Mouse (Mus musculus) stomach, embryonic 14.5 days (tissue): ENCODE measurements around the gene Stox2. TPM values are rescaled to one million over a fixed set of nuclear protein-coding genes. Genes with fewer than 3 reads are reported as not detected.
A peak's percentile ranks its signal among the peaks of the same experiment; 100 is the strongest.

Experiments used
- ATAC-seq: fragments of 200-750 bp; cut with Nextera tagmentation; 2 replicates; pipeline ENCODE4 v1.8.0; 2017; ENCODE audit warnings: low read depth, moderate TSS enrichment; ENCODE audit not compliant: insufficient number of reproducible peaks, insufficient read depth, low FRiP score
- H3K27ac ChIP-seq: fragments of 300-500 bp; sonication (generic); 2 replicates; pipeline ENCODE4 v1.5.1; 2014; ENCODE audit warnings: mild to moderate bottlenecking, low read length, moderate library complexity, mixed read lengths
- H3K27me3 ChIP-seq: fragments of 300-500 bp; sonication (generic); 2 replicates; pipeline ENCODE4 v1.6.1; 2014; ENCODE audit warnings: low read length, control low read depth, mixed read lengths; ENCODE audit not compliant: control insufficient read depth, insufficient read depth
- H3K36me3 ChIP-seq: fragments of 300-500 bp; sonication (generic); 2 replicates; pipeline ENCODE4 v1.6.1; 2014; ENCODE audit warnings: mild to moderate bottlenecking, control low read depth, low read length, moderate library complexity, mixed read lengths; ENCODE audit not compliant: control insufficient read depth, insufficient read depth
- H3K4me1 ChIP-seq: fragments of 300-500 bp; sonication (generic); 2 replicates; pipeline ENCODE4 v1.6.1; 2014; ENCODE audit warnings: low read length, control low read depth, mixed read lengths; ENCODE audit not compliant: control insufficient read depth, insufficient read depth
- H3K4me2 ChIP-seq: fragments of 300-500 bp; sonication (generic); replicated peaks from 2 replicates; pipeline ENCODE4 v1.6.1; 2014; ENCODE audit warnings: low read depth, low read length, control low read depth
- H3K4me3 ChIP-seq: fragments of 300-500 bp; sonication (generic); 2 replicates; pipeline ENCODE4 v1.5.1; 2014; ENCODE audit warnings: low read depth, low read length, control low read depth
- H3K9ac ChIP-seq: fragments of 300-500 bp; sonication (generic); replicated peaks from 2 replicates; pipeline ENCODE4 v1.6.1; 2014; ENCODE audit warnings: low read depth, mild to moderate bottlenecking, control low read depth, low read length, moderate library complexity, mixed read lengths
- H3K9me3 ChIP-seq: fragments of 300-500 bp; sonication (generic); 2 replicates; pipeline ENCODE4 v1.6.1; 2016; ENCODE audit warnings: low read depth, low read length, control low read depth; ENCODE audit not compliant: control insufficient read depth
- WGBS: fragments of 180-500 bp; shearing (Covaris S2); extraction: QIAGEN DNeasy Blood & Tissue Kit; methylation state at CpG from one replicate; pipeline ENCODE4 v1.1.7; 2014; 5-methylcytosine and 5-hydroxymethylcytosine counted together
- polyA plus RNA-seq: library from polyadenylated mRNA; unstranded; fragments of >200 nt; fragmentation: Nextera tagmentation; extraction: Ambion mirVana; gene quantifications from 2 replicates; pipeline ENCODE4 v1.2.1, GENCODE M21; 2014

The Stox2 gene
- polyA plus RNA-seq, 1 experiment from 2014 or later, result 20.5 TPM

- H3K4me1 ChIP-seq, result peaks cover 5% of the 10 kb centered on the region
- peak overlapping the region; percentile 58 for H3K9ac ChIP-seq
- H3K36me3 ChIP-seq, result no peaks in the 10 kb centered on the region
- no peaks in the 10 kb centered on the region for H3K9me3 ChIP-seq
- peak overlapping the region; percentile 85 for H3K27ac ChIP-seq
- 0 out of 2 replicates have a peak, but pooled peaks cover 14% of the 10 kb centered on the region for H3K27me3 ChIP-seq
- WGBS, result under 1% methylated on average over 41 of the region's 46 CpGs
- peak; percentile 73 for ATAC-seq
- peak overlapping the region; percentile 66 for H3K4me3 ChIP-seq
- peak overlapping the region; percentile 93 for H3K4me2 ChIP-seq
Measured at GRCm38 (mm10) chr8:47413524-47414257, 32.5 kb downstream of the Stox2 start.

GRCm38 (mm10) chr8:47412696-47413523 is 33.3 kb downstream of the Stox2 start:
- ATAC-seq, result peak; percentile 60
- 0 out of 2 replicates have a peak, but pooled peaks cover 14% of the 10 kb centered on the region for H3K27me3 ChIP-seq
- peak overlapping the region; percentile 85 for H3K27ac ChIP-seq
- peak overlapping the region; percentile 93 for H3K4me2 ChIP-seq
- H3K36me3 ChIP-seq, result no peaks in the 10 kb centered on the region
- H3K9me3 ChIP-seq, result no peaks in the 10 kb centered on the region
- H3K9ac ChIP-seq, result peak overlapping the region; percentile 58
- under 1% methylated on average over 78 of the region's 81 CpGs for WGBS
- H3K4me3 ChIP-seq, result peak overlapping the region; percentile 66
- peaks cover 5% of the 10 kb centered on the region for H3K4me1 ChIP-seq

DNA sequence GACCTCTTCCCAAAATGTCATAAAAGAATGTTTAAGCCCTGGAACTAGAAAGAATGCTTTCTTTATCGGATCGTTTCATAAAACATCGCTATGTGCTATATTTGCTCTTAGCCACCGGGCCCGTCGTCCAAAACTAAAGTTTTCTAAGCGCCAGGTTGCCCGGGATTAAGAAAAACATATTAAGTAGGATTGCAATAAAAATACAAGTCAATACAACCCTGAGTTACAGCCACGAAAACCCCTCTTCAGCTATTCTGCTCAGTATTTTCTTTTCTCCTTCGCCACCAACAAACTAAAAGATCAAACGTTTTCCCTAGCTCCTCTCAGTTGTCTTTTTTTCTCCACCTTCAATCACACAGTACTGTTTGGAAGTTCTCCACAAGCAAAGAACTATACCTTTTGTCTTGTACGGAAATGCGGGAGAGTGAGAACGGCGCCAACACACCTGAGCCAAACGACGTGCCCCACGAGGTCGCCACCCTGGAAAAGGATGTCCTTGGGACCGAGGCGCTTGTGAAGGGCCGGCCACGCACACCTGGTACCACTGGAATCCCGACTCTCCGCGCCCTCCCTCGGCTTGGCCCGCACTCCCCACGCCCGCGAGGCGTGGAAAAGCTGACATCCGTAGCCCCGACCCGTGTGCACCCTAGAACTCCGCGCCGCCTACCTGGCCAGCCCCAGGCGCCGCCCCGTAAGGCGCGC is 34.0 kb downstream of the Stox2 start:
- peak overlapping the region; percentile 58 for H3K9ac ChIP-seq
- peak overlapping the region; percentile 66 for H3K4me3 ChIP-seq
- H3K36me3 ChIP-seq, result no peaks in the 10 kb centered on the region
- peak overlapping the region; percentile 85; the same call in 1 of the 2 replicates for H3K27ac ChIP-seq
- no peaks in the 10 kb centered on the region for H3K9me3 ChIP-seq
- peaks cover 5% of the 10 kb centered on the region for H3K4me1 ChIP-seq
- ATAC-seq, result peak; percentile 65; the same call in 1 of the 2 replicates
- WGBS, result 1% methylated on average over 43 of the region's 43 CpGs
- H3K4me2 ChIP-seq, result peak overlapping the region; percentile 93
- H3K27me3 ChIP-seq, result 0 out of 2 replicates have a peak, but pooled peaks cover 14% of the 10 kb centered on the region

DNA sequence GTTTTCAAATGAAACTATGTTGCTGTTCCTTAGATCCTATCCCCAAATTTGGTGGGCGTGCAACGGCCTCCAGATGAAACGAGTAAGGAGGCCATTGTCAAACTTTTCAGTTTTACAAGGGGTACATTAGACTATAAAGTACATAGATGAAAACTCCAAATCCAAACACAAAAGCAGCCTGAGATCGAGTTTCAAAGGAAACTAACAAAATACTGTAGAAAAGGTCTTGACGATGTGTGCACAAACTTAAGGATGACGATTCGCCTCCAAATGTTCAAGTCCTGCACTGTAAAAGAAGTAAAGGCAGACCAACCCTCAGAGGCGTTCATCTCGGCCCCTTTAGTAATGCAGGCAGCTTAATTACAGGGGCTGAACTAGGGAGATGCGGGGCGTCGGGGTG is 34.8 kb downstream of the Stox2 start:
- peaks cover 5% of the 10 kb centered on the region for H3K4me1 ChIP-seq
- H3K4me3 ChIP-seq, result peak overlapping the region; percentile 66; the same call in 1 of the 2 replicates
- no peaks in the 10 kb centered on the region for H3K36me3 ChIP-seq
- H3K9ac ChIP-seq, result no peak overlapping the region; the same call in 1 of the 2 replicates
- peak overlapping the region; percentile 93; the same call in 1 of the 2 replicates for H3K4me2 ChIP-seq
- ATAC-seq, result no peak
- H3K27me3 ChIP-seq, result 0 out of 2 replicates have a peak, but pooled peaks cover 14% of the 10 kb centered on the region
- 12% methylated on average over 12 of the region's 12 CpGs for WGBS
- H3K9me3 ChIP-seq, result no peaks in the 10 kb centered on the region
- no peak overlapping the region for H3K27ac ChIP-seq

GRCm38 (mm10) chr8:47409061-47409460 is 37.1 kb downstream of the Stox2 start:
- H3K27ac ChIP-seq, result no peak overlapping the region
- no peak overlapping the region for H3K9ac ChIP-seq
- no peaks in the 10 kb centered on the region for H3K36me3 ChIP-seq
- H3K4me3 ChIP-seq, result no peak overlapping the region
- H3K27me3 ChIP-seq, result 0 out of 2 replicates have a peak, but pooled peaks cover 14% of the 10 kb centered on the region
- H3K9me3 ChIP-seq, result no peaks in the 10 kb centered on the region
- 12% methylated on average over 8 of the region's 8 CpGs for WGBS
- H3K4me1 ChIP-seq, result peaks cover 5% of the 10 kb centered on the region
- no peak for ATAC-seq
- H3K4me2 ChIP-seq, result 0 out of 2 replicates have a peak overlapping the region, but pooled peaks have one; percentile 22

DNA sequence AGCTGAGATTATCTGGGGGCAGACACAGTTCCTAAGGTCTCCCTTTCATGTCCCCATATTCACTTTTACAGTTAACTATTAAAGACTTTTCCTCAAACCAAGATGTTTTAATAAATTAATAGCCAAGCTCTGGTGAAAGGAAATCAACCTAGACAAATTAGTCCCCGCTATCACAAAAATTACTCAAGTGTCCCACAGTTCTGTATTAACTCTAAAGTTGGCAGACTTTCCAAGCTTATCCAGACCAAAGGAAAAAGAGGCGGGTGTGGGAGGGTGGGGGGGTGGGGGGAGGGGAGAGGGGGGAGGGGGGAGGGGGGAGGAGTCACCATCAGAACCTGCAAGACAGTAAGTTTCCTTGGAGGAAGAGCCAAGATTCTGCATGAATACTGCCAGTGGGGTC is 41.3 kb downstream of the Stox2 start:
- 89% methylated on average over 1 of the region's 2 CpGs for WGBS
- H3K27ac ChIP-seq, result no peak overlapping the region
- no peaks in the 10 kb centered on the region for H3K36me3 ChIP-seq
- no peak overlapping the region for H3K4me3 ChIP-seq
- H3K4me2 ChIP-seq, result no peak overlapping the region
- ATAC-seq, result no peak
- no peak overlapping the region for H3K9ac ChIP-seq
- no peaks in the 10 kb centered on the region for H3K4me1 ChIP-seq
- H3K9me3 ChIP-seq, result no peaks in the 10 kb centered on the region
- H3K27me3 ChIP-seq, result no peaks in the 10 kb centered on the region

- H3K27ac ChIP-seq, result no peak overlapping the region; the same call in 1 of the 2 replicates
- H3K36me3 ChIP-seq, result no peaks in the 10 kb centered on the region
- no peaks in the 10 kb centered on the region for H3K9me3 ChIP-seq
- WGBS, result 44% methylated on average over 7 of the region's 7 CpGs
- no peaks in the 10 kb centered on the region for H3K27me3 ChIP-seq
- H3K9ac ChIP-seq, result no peak overlapping the region
- 0 out of 2 replicates have a peak, but pooled peaks have one; percentile 51 for ATAC-seq
- no peak overlapping the region for H3K4me3 ChIP-seq
- H3K4me2 ChIP-seq, result no peak overlapping the region
- no peaks in the 10 kb centered on the region for H3K4me1 ChIP-seq
Measured at GRCm38 (mm10) chr8:47392927-47393326, 53.2 kb downstream of the Stox2 start.

DNA sequence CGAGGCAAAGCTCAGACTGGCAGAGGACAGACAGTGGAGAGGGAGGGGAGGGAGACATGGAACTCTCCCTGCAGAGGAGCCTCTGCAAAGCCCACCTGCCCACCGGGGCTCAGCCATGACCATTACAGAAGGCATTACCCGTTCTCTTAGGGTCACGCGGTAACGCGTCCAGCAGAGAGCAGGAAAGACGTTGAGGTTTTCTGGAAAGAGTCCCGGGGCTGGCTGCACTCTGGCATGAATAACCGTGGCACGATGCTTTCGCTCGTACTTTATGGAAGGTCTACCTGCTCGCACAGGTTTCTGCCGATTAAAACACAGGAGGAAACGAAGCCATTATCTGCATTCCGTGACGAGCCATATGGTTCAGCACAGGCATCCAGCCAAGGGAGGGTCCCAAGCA is 53.9 kb downstream of the Stox2 start:
- Histone ChIP-seq H3K9ac (no peak overlapping the region), H3K4me1 (no peaks in the 10 kb centered on the region), H3K4me3 (no peak overlapping the region), H3K9me3 (no peaks in the 10 kb centered on the region), H3K36me3 (no peaks in the 10 kb centered on the region), H3K27ac (peak overlapping the region; percentile 17; the same call in 1 of the 2 replicates), H3K27me3 (no peaks in the 10 kb centered on the region), H3K4me2 (0 out of 2 replicates have a peak overlapping the region, but pooled peaks have one; percentile 17)
- WGBS, result 68% methylated on average over 18 of the region's 18 CpGs
- 0 out of 2 replicates have a peak, but pooled peaks have one; percentile 24 for ATAC-seq
